Mouse (Mus musculus) embryonic facial prominence, embryonic 11.5 days (tissue): Measurements from ENCODE around the gene C2cd5. TPM values are rescaled to one million over a fixed set of nuclear protein-coding genes. Genes with fewer than 3 reads are reported as not detected.
A peak's percentile ranks its signal among the peaks of the same experiment; 100 is the strongest.

Experiments used
- ATAC-seq: fragments of 200-750 bp; cut with Nextera tagmentation; replicated peaks from 2 replicates; pipeline ENCODE4 v1.8.0; 2017; ENCODE audit warnings: low read depth; ENCODE audit not compliant: insufficient number of reproducible peaks, low FRiP score, low TSS enrichment
- DNase-seq: peaks from one replicate; pipeline ENCODE4 v3.0.0-alpha.2; 2015; ENCODE audit warnings: low spot score
- H3K27ac ChIP-seq: fragments of 300-500 bp; sonication (generic); replicated peaks from 2 replicates; pipeline ENCODE4 v1.5.1; 2014; ENCODE audit warnings: mild to moderate bottlenecking, low read depth, low read length, control low read depth
- H3K27me3 ChIP-seq: fragments of 300-500 bp; sonication (generic); 2 replicates; pipeline ENCODE4 v1.6.1; 2014; ENCODE audit warnings: mild to moderate bottlenecking, low read length, moderate library complexity, mixed read lengths; ENCODE audit not compliant: control insufficient read depth, insufficient read depth
- H3K36me3 ChIP-seq: fragments of 300-500 bp; sonication (generic); replicated peaks from 2 replicates; pipeline ENCODE4 v1.6.1; 2014; ENCODE audit warnings: low read depth, mild to moderate bottlenecking, low read length, moderate library complexity, mixed read lengths; ENCODE audit not compliant: control insufficient read depth, insufficient read depth
- H3K4me1 ChIP-seq: fragments of 300-500 bp; sonication (generic); 2 replicates; pipeline ENCODE4 v1.6.1; 2014; ENCODE audit warnings: low read length, mixed read lengths; ENCODE audit not compliant: control insufficient read depth, insufficient read depth
- H3K4me2 ChIP-seq: fragments of 300-500 bp; sonication (generic); 2 replicates; pipeline ENCODE4 v1.6.1; 2014; ENCODE audit warnings: low read depth, mild to moderate bottlenecking, control low read depth, low read length, moderate library complexity
- H3K4me3 ChIP-seq: fragments of 300-500 bp; sonication (generic); 2 replicates; pipeline ENCODE4 v1.5.1; 2014; ENCODE audit warnings: low read depth, low read length, control low read depth
- H3K9ac ChIP-seq: fragments of 300-500 bp; sonication (generic); replicated peaks from 2 replicates; pipeline ENCODE4 v1.6.1; 2014; ENCODE audit warnings: mild to moderate bottlenecking, control low read depth, low read length
- H3K9me3 ChIP-seq: fragments of 300-500 bp; sonication (generic); replicated peaks from 2 replicates; pipeline ENCODE4 v1.6.1; 2016; ENCODE audit warnings: mild to moderate bottlenecking, low read length, inconsistent platforms, mixed read lengths; ENCODE audit not compliant: control insufficient read depth
- WGBS: fragments of 180-500 bp; shearing (Covaris S2); extraction: QIAGEN DNeasy Blood & Tissue Kit; methylation state at CpG from one replicate; pipeline ENCODE4 v1.1.7; 2014; 5-methylcytosine and 5-hydroxymethylcytosine counted together
- polyA plus RNA-seq: library from polyadenylated mRNA; unstranded; fragments of >200 nt; fragmentation: Nextera tagmentation; extraction: Ambion mirVana; gene quantifications from 2 replicates; pipeline ENCODE4 v1.2.1, GENCODE M21; 2014

C2cd5 gene
- polyA plus RNA-seq, 1 experiment from 2014 or later: 22.4 TPM

GRCm38 (mm10) chr6:143099281-143099680 lies 660 bp downstream of the C2cd5 start:
- Histone ChIP-seq H3K4me1 (no peaks in the 10 kb centered on the region), H3K27me3 (no peaks in the 10 kb centered on the region), H3K4me3 (peak overlapping the region; percentile 93), H3K36me3 (no peaks in the 10 kb centered on the region), H3K4me2 (peak overlapping the region; percentile 76), H3K27ac (peak overlapping the region; percentile 83), H3K9ac (peak overlapping the region; percentile 83), H3K9me3 (no peaks in the 10 kb centered on the region)
- ATAC-seq (peak; percentile 79), DNase-seq (peak; percentile 34)
- WGBS: under 1% methylated on average over 22 of the region's 32 CpGs

GRCm38 (mm10) chr6:143095126-143095525 lies 4.8 kb downstream of the C2cd5 start:
- no peak overlapping the region for H3K4me3 ChIP-seq
- H3K36me3 ChIP-seq: no peaks in the 10 kb centered on the region
- DNase-seq (no peak), ATAC-seq (no peak)
- no peaks in the 10 kb centered on the region for H3K9me3 ChIP-seq
- H3K4me2 ChIP-seq: no peak overlapping the region
- no peak overlapping the region for H3K9ac ChIP-seq
- WGBS: 79% methylated on average over 11 of the region's 11 CpGs
- no peaks in the 10 kb centered on the region for H3K27me3 ChIP-seq
- H3K27ac ChIP-seq: no peak overlapping the region
- H3K4me1 ChIP-seq: no peaks in the 10 kb centered on the region

GRCm38 (mm10) chr6:143092856-143093255 lies 7.1 kb downstream of the C2cd5 start:
- Histone ChIP-seq H3K36me3 (peaks cover under 1% of the 10 kb centered on the region; the same call in 1 of the 2 replicates), H3K4me2 (no peak overlapping the region), H3K27ac (no peak overlapping the region), H3K4me3 (no peak overlapping the region), H3K4me1 (no peaks in the 10 kb centered on the region), H3K9ac (no peak overlapping the region), H3K27me3 (no peaks in the 10 kb centered on the region), H3K9me3 (no peaks in the 10 kb centered on the region)
- no peak for ATAC-seq
- WGBS: 91% methylated on average over 4 of the region's 4 CpGs
- no peak for DNase-seq

GRCm38 (mm10) chr6:143091076-143091475 lies 8.9 kb downstream of the C2cd5 start:
- H3K36me3 ChIP-seq: peaks cover 2% of the 10 kb centered on the region; the same call in 1 of the 2 replicates

DNA sequence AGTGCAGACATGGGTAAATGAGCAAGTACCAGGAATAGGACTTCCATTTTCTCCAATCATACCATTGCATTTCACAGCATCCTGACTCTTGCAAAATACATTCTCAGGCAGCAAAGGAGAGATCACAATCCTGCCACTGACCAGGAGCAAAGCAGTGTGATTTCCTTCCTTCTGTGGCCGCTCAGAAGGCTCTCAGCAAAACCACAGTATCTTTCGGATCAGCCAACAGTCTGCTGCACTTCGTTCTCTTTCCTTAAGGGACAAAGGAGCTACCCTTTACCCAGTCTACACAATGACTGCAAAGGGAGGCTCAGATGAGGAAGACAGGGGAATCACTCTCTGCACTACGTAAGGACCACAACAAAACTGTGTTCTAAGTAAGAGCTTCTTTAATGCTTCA lies 12.6 kb downstream of the C2cd5 start:
- H3K4me2 ChIP-seq: no peak overlapping the region
- 92% methylated on average over 4 of the region's 4 CpGs for WGBS
- no peaks in the 10 kb centered on the region for H3K4me1 ChIP-seq
- peaks cover 2% of the 10 kb centered on the region for H3K36me3 ChIP-seq
- no peak overlapping the region for H3K27ac ChIP-seq
- ATAC-seq (no peak), DNase-seq (no peak)
- H3K9me3 ChIP-seq: no peaks in the 10 kb centered on the region
- H3K27me3 ChIP-seq: no peaks in the 10 kb centered on the region
- H3K9ac ChIP-seq: no peak overlapping the region
- H3K4me3 ChIP-seq: no peak overlapping the region

More at GRCm38 (mm10) chr6:143091076-143091475, 8.9 kb downstream of the C2cd5 start:
- 95% methylated on average over 6 of the region's 6 CpGs for WGBS
- no peak for DNase-seq
- no peak overlapping the region for H3K4me2 ChIP-seq
- no peaks in the 10 kb centered on the region for H3K27me3 ChIP-seq
- H3K4me1 ChIP-seq: no peaks in the 10 kb centered on the region
- no peak overlapping the region for H3K9ac ChIP-seq
- H3K4me3 ChIP-seq: no peak overlapping the region
- no peaks in the 10 kb centered on the region for H3K9me3 ChIP-seq
- no peak overlapping the region for H3K27ac ChIP-seq
- no peak for ATAC-seq

GRCm38 (mm10) chr6:143085898-143086297 lies 14.0 kb downstream of the C2cd5 start:
- DNase-seq (no peak), ATAC-seq (no peak)
- no peak overlapping the region for H3K27ac ChIP-seq
- whole genome bisulfite sequencing: 92% methylated on average over 1 of the region's 1 CpGs
- H3K4me2 ChIP-seq: no peak overlapping the region
- no peaks in the 10 kb centered on the region for H3K9me3 ChIP-seq
- H3K27me3 ChIP-seq: no peaks in the 10 kb centered on the region
- no peaks in the 10 kb centered on the region for H3K4me1 ChIP-seq
- H3K36me3 ChIP-seq: peaks cover 2% of the 10 kb centered on the region
- no peak overlapping the region for H3K4me3 ChIP-seq
- H3K9ac ChIP-seq: no peak overlapping the region

- peaks cover 2% of the 10 kb centered on the region for H3K36me3 ChIP-seq
- no peaks in the 10 kb centered on the region for H3K27me3 ChIP-seq
Measured at GRCm38 (mm10) chr6:143084314-143085025, 15.5 kb downstream of the C2cd5 start.

GRCm38 (mm10) chr6:143081479-143082106 lies 18.3 kb downstream of the C2cd5 start:
- Histone ChIP-seq H3K4me1 (no peaks in the 10 kb centered on the region), H3K4me3 (no peak overlapping the region), H3K9ac (no peak overlapping the region), H3K4me2 (no peak overlapping the region), H3K9me3 (no peaks in the 10 kb centered on the region), H3K27ac (no peak overlapping the region), H3K36me3 (no peaks in the 10 kb centered on the region; the same call in none of the 2 replicates), H3K27me3 (no peaks in the 10 kb centered on the region)
- DNase-seq (no peak), ATAC-seq (no peak)
- WGBS: 81% methylated on average over 13 of the region's 13 CpGs

More at GRCm38 (mm10) chr6:143084314-143085025, 15.5 kb downstream of the C2cd5 start:
- Histone ChIP-seq H3K4me3 (no peak overlapping the region), H3K9me3 (no peaks in the 10 kb centered on the region), H3K4me1 (no peaks in the 10 kb centered on the region), H3K27ac (no peak overlapping the region), H3K9ac (no peak overlapping the region), H3K4me2 (no peak overlapping the region)
- no peak for ATAC-seq
- no peak for DNase-seq
- WGBS: 98% methylated on average over 2 of the region's 2 CpGs
